Mouse (Mus musculus) ES-Bruce4 (cell line): ENCODE results near the gene BC028528. TPM values are rescaled to one million over a fixed set of nuclear protein-coding genes. Genes with fewer than 3 reads are reported as not detected.
A peak's percentile ranks its signal among the peaks of the same experiment; 100 is the strongest.

Experiments used
- H3K27ac ChIP-seq: 2 replicates; pipeline ENCODE4 v1.5.1; 2012; ENCODE audit warnings: low read length, inconsistent platforms; ENCODE audit not compliant: insufficient read depth
- H3K27me3 ChIP-seq: 2 replicates; pipeline ENCODE4 v1.6.1; 2012; ENCODE audit warnings: mild to moderate bottlenecking, low read length, inconsistent platforms; ENCODE audit not compliant: control insufficient read depth, poor library complexity, insufficient read depth, severe bottlenecking
- H3K36me3 ChIP-seq: 2 replicates; pipeline ENCODE4 v1.6.1; 2012; ENCODE audit warnings: inconsistent platforms, mild to moderate bottlenecking, low read length, moderate library complexity; ENCODE audit not compliant: control insufficient read depth, poor library complexity, insufficient read depth, severe bottlenecking
- H3K4me1 ChIP-seq: one replicate; pipeline ENCODE4 v1.8.1; 2011; ENCODE audit warnings: low read length; ENCODE audit not compliant: control insufficient read depth, insufficient read depth
- H3K4me3 ChIP-seq: 2 replicates; pipeline ENCODE4 v1.5.1; 2011; ENCODE audit warnings: low read depth, mild to moderate bottlenecking, low read length
- H3K9ac ChIP-seq: 2 replicates; pipeline ENCODE4 v1.6.1; 2012; ENCODE audit warnings: low read depth, mild to moderate bottlenecking, inconsistent platforms; ENCODE audit not compliant: poor library complexity, severe bottlenecking
- H3K9me3 ChIP-seq: replicated peaks from 2 replicates; pipeline ENCODE4 v1.6.1; 2012; ENCODE audit warnings: mild to moderate bottlenecking, low read length, inconsistent platforms; ENCODE audit not compliant: control insufficient read depth, poor library complexity, insufficient read depth, severe bottlenecking
- CTCF ChIP-seq: IDR thresholded peaks from one replicate; pipeline ENCODE4 v1.8.1; 2011; ENCODE audit warnings: low read depth, low read length
- EP300 ChIP-seq: IDR thresholded peaks from 2 replicates; pipeline ENCODE4 v1.6.1; 2011; ENCODE audit warnings: low read depth, low read length; ENCODE audit not compliant: insufficient read depth
- POLR2A ChIP-seq: IDR thresholded peaks from one replicate; pipeline ENCODE4 v1.8.1; 2011; ENCODE audit warnings: low read length; ENCODE audit not compliant: insufficient read depth
- polyA plus RNA-seq: library from polyadenylated mRNA; stranded (reverse); fragments of >200 nt; gene quantifications from 2 replicates; pipeline ENCODE4 v1.2.4, GENCODE M21; 2011; ENCODE audit warnings: low read depth; ENCODE audit not compliant: missing spikeins, insufficient read depth, insufficient read length

The BC028528 gene
- polyA plus RNA-seq, 1 experiment: 5.4 TPM

GRCm38 (mm10) chr3:95932157-95932556 lies 40.4 kb upstream of the BC028528 start:
- Histone ChIP-seq H3K4me3 (no peak overlapping the region), H3K36me3 (peaks cover 27% of the 10 kb centered on the region), H3K27ac (no peak overlapping the region), H3K27me3 (no peaks in the 10 kb centered on the region), H3K9ac (no peak overlapping the region), H3K9me3 (no peaks in the 10 kb centered on the region), H3K4me1 (no peaks in the 10 kb centered on the region)
- TF ChIP-seq POLR2A: no peak
- no peak for TF ChIP-seq CTCF
- no peak for TF ChIP-seq EP300

GRCm38 (mm10) chr3:95931471-95931870 lies 39.7 kb upstream of the BC028528 start:
- Histone ChIP-seq H3K9ac (no peak overlapping the region), H3K27me3 (no peaks in the 10 kb centered on the region), H3K4me3 (no peak overlapping the region), H3K27ac (no peak overlapping the region), H3K4me1 (no peaks in the 10 kb centered on the region), H3K9me3 (no peaks in the 10 kb centered on the region), H3K36me3 (peaks cover 24% of the 10 kb centered on the region)
- TF ChIP-seq EP300 (no peak), CTCF (no peak), POLR2A (no peak)

- TF ChIP-seq POLR2A (no peak), EP300 (no peak)
- Histone ChIP-seq H3K36me3 (peaks cover 21% of the 10 kb centered on the region), H3K27me3 (no peaks in the 10 kb centered on the region), H3K4me3 (peak overlapping the region; percentile 99), H3K27ac (no peak overlapping the region), H3K4me1 (no peaks in the 10 kb centered on the region), H3K9ac (peak overlapping the region; percentile 99), H3K9me3 (no peaks in the 10 kb centered on the region)
Observed at GRCm38 (mm10) chr3:95930471-95930789, 38.6 kb upstream of the BC028528 start.

- peak overlapping the region; percentile 99 for H3K9ac ChIP-seq
- H3K4me1 ChIP-seq: no peaks in the 10 kb centered on the region
- no peaks in the 10 kb centered on the region for H3K27me3 ChIP-seq
- 0 out of 2 replicates have a peak overlapping the region, but pooled peaks have one; percentile 59 for H3K27ac ChIP-seq
- peak overlapping the region; percentile 99 for H3K4me3 ChIP-seq
- no peaks in the 10 kb centered on the region for H3K9me3 ChIP-seq
- peaks cover 16% of the 10 kb centered on the region for H3K36me3 ChIP-seq
- no peak for TF ChIP-seq EP300
- no peak for TF ChIP-seq CTCF
- no peak for TF ChIP-seq POLR2A
Observed at GRCm38 (mm10) chr3:95929581-95930470, 38.0 kb upstream of the BC028528 start.

- TF ChIP-seq POLR2A (peak; percentile 46), CTCF (no peak), EP300 (0 out of 2 replicates have a peak, but pooled peaks have one; percentile 35)
- H3K4me1 ChIP-seq: no peaks in the 10 kb centered on the region
- no peaks in the 10 kb centered on the region for H3K27me3 ChIP-seq
- H3K9me3 ChIP-seq: no peaks in the 10 kb centered on the region
- peak within 1 kb of the TSS; percentile 59 for H3K27ac ChIP-seq
- peaks cover 7% of the 10 kb centered on the region for H3K36me3 ChIP-seq
- peak within 1 kb of the TSS; percentile 99 for H3K4me3 ChIP-seq
- peak within 1 kb of the TSS; percentile 99 for H3K9ac ChIP-seq
Observed at GRCm38 (mm10) chr3:95928658-95929503, 37.1 kb upstream of the BC028528 start, which contains the start of gene Anp32e. Gene Anp32e (plus strand): TSS chr3:95929246.

- Histone ChIP-seq H3K27ac (peak overlapping the region; percentile 28), H3K9me3 (no peaks in the 10 kb centered on the region), H3K4me1 (no peaks in the 10 kb centered on the region), H3K4me3 (peak overlapping the region; percentile 78), H3K27me3 (no peaks in the 10 kb centered on the region), H3K9ac (peak overlapping the region; percentile 60), H3K36me3 (peaks cover under 1% of the 10 kb centered on the region; the same call in 1 of the 2 replicates)
- TF ChIP-seq EP300: no peak
- TF ChIP-seq CTCF: no peak
- TF ChIP-seq POLR2A: no peak
Observed at GRCm38 (mm10) chr3:95928261-95928657, 36.5 kb upstream of the BC028528 start.
